Mouse (Mus musculus): ENCODE measurements around the gene Zbtb24.

DNA sequence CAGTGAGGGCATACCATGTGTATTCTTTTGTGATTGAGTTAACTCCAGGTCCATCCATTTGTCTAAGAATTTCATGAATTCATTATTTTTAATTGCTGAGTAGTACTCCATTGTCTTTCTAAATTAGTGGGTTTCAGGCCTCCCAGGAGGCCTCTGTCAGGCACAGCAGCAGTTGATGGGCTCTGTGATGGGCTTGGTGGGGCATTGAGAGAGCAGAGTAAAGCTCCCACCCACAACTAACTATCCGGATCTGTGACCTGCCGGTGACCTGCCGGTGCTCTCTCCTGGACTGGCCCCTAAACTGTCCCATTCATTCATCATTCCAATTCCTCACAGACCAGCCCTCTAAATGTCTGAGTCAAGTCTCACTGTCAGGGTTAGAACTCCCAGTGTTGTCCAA is 49.1 kb upstream of the Zbtb24 start:
- TF ChIP-seq POLR2A (IDR thresholded peaks at IDR 0.05; ENCODE audit: insufficient read depth, low read depth, low read length) (no peak), CTCF (IDR thresholded peaks at IDR 0.05) (no peak), EP300 (IDR thresholded peaks at IDR 0.05; ENCODE audit: insufficient read depth, low read depth, low read length) (no peak)
